Mouse (Mus musculus) midbrain, embryonic 14.5 days (tissue): ENCODE data around the gene Mctp1. TPM values are rescaled to one million over a fixed set of nuclear protein-coding genes. Genes with fewer than 3 reads are reported as not detected.

Experiments used
- ATAC-seq: fragments of 200-750 bp; cut with Nextera tagmentation; 2 replicates; pipeline ENCODE4 v1.8.0; 2017; ENCODE audit warnings: moderate number of reproducible peaks, moderate library complexity; ENCODE audit not compliant: low FRiP score, low TSS enrichment
- DNase-seq: peaks from one replicate; pipeline ENCODE4 v3.0.0-alpha.2; 2015
- H3K27ac ChIP-seq: fragments of 300-500 bp; sonication (generic); replicated peaks from 2 replicates; pipeline ENCODE4 v1.5.1; 2014; ENCODE audit warnings: mild to moderate bottlenecking, low read depth, low read length, moderate library complexity
- H3K27me3 ChIP-seq: fragments of 300-500 bp; sonication (generic); 2 replicates; pipeline ENCODE4 v1.6.1; 2014; ENCODE audit warnings: low read length, control low read depth, mixed read lengths; ENCODE audit not compliant: control insufficient read depth, insufficient read depth
- H3K36me3 ChIP-seq: fragments of 300-500 bp; sonication (generic); 2 replicates; pipeline ENCODE4 v1.6.1; 2014; ENCODE audit warnings: low read length, control low read depth; ENCODE audit not compliant: control insufficient read depth, insufficient read depth
- H3K4me1 ChIP-seq: fragments of 300-500 bp; sonication (generic); 2 replicates; pipeline ENCODE4 v1.6.1; 2014; ENCODE audit warnings: mild to moderate bottlenecking, antibody characterized with exemption, low read length, control low read depth; ENCODE audit not compliant: control insufficient read depth, insufficient read depth
- H3K4me2 ChIP-seq: fragments of 300-500 bp; sonication (generic); 2 replicates; pipeline ENCODE4 v1.6.1; 2014; ENCODE audit warnings: mild to moderate bottlenecking, low read length, moderate library complexity
- H3K4me3 ChIP-seq: fragments of 300-500 bp; sonication (generic); replicated peaks from 2 replicates; pipeline ENCODE4 v1.5.1; 2014; ENCODE audit warnings: low read depth, low read length
- H3K9ac ChIP-seq: fragments of 300-500 bp; sonication (generic); replicated peaks from 2 replicates; pipeline ENCODE4 v1.6.1; 2014; ENCODE audit warnings: mild to moderate bottlenecking, low read length, moderate library complexity
- H3K9me3 ChIP-seq: fragments of 300-500 bp; sonication (generic); 2 replicates; pipeline ENCODE4 v1.6.1; 2016; ENCODE audit warnings: low read length, control low read depth, mixed read lengths; ENCODE audit not compliant: control insufficient read depth
- WGBS: fragments of 180-500 bp; shearing (Covaris S2); extraction: QIAGEN DNeasy Blood & Tissue Kit; methylation state at CpG from one replicate; pipeline ENCODE4 v1.1.7; 2014; 5-methylcytosine and 5-hydroxymethylcytosine counted together
- polyA plus RNA-seq: library from polyadenylated mRNA; unstranded; fragments of >200 nt; fragmentation: Nextera tagmentation; extraction: Ambion mirVana; gene quantifications from 2 replicates; pipeline ENCODE4 v1.2.1, GENCODE M21; 2014

The Mctp1 gene
- polyA plus RNA-seq, 1 experiment from 2014 or later = 6.1 TPM

- no peaks in the 10 kb centered on the region for H3K9me3 ChIP-seq
- no peak overlapping the region for H3K27ac ChIP-seq
- no peak overlapping the region for H3K4me2 ChIP-seq
- no peak overlapping the region for H3K9ac ChIP-seq
- DNase-seq (no peak), ATAC-seq (no peak)
- no peak overlapping the region for H3K4me3 ChIP-seq
- no peaks in the 10 kb centered on the region for H3K4me1 ChIP-seq
- WGBS = 98% methylated on average over 1 of the region's 1 CpGs
- H3K27me3 ChIP-seq = no peaks in the 10 kb centered on the region
- no peaks in the 10 kb centered on the region for H3K36me3 ChIP-seq
Observed at GRCm38 (mm10) chr13:77063221-77063620, 678.9 kb downstream of the Mctp1 start.

DNA sequence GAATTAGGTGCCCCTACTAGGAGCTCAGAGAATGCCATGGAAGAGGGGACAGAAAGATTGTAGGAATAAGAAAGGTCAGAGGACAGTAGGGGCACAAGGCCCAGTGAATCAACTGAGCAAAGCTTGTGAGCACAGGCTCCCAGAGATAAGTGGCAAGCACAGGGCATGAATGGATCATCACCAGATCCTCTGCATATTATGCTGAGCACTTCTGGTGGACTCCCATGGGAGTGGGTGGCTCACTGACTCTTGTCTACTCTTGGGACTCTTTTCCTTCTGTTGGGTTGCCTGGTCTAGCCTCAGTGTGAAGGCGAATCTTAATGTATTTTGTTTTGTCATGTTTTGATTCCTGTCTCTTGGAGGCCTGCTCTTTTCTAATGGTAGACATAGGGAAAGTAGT lies 684.5 kb downstream of the Mctp1 start:
- Histone ChIP-seq H3K4me2 (no peak overlapping the region), H3K36me3 (0 out of 2 replicates have a peak, but pooled peaks cover 3% of the 10 kb centered on the region), H3K27me3 (no peaks in the 10 kb centered on the region), H3K4me3 (no peak overlapping the region), H3K4me1 (no peaks in the 10 kb centered on the region), H3K9me3 (no peaks in the 10 kb centered on the region), H3K27ac (no peak overlapping the region), H3K9ac (no peak overlapping the region)
- ATAC-seq (no peak; the same call in 1 of the 2 replicates), DNase-seq (no peak)
- 100% methylated on average over 1 of the region's 1 CpGs for WGBS

DNA sequence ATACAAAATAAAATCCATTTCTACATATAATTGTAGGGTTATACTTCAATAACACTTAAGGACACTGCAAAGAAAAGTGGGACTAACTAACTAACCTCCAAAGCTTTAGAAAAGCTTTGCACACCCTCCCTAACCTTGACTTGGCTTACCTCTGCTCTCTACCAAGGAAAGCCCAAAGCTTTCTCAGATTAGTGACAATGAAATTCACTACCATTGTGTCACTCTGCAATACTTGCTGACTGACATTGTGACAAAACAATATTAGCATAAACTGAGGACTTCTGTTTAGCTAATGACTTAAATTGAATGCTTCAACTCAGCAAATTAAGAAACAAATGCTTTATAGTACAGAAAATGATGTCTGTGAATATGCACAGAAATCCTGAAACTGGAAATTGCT lies 687.7 kb downstream of the Mctp1 start:
- no peaks in the 10 kb centered on the region for H3K27me3 ChIP-seq
- ATAC-seq (no peak), DNase-seq (no peak)
- H3K4me3 ChIP-seq = no peak overlapping the region
- H3K9ac ChIP-seq = no peak overlapping the region
- H3K27ac ChIP-seq = no peak overlapping the region
- 0 out of 2 replicates have a peak, but pooled peaks cover 3% of the 10 kb centered on the region for H3K36me3 ChIP-seq
- no peak overlapping the region for H3K4me2 ChIP-seq
- H3K9me3 ChIP-seq = peaks cover 5% of the 10 kb centered on the region; the same call in 1 of the 2 replicates
- H3K4me1 ChIP-seq = no peaks in the 10 kb centered on the region

Other genes with a start within 250 kb of the Mctp1 start
- gene Fam81b, start 79.5 kb upstream of the Mctp1 start, polyA plus RNA-seq = 0.16 and 0.30 TPM in 2 replicates